27 mouse cellular contexts compared by ENCODE assay signal in genomic region chr12:73633707-73634106, GRCm38 (mm10). TPM values are rescaled to one million over a fixed set of nuclear protein-coding genes. Genes with fewer than 3 reads are reported as not detected.
DNase-seq lines count a peak whose midpoint lies in the region; ATAC-seq and TF ChIP-seq lines count a peak whose summit lies in the region.
"Had no signal": no experiment of that assay in that cellular context is flagged by ENCODE, and none has a peak within 500 bp of the region (broad histone marks: within the 10 kb centered on the region; RNA-seq: fewer than 3 reads in every experiment).

No protein-coding gene starts in this region.

- H3K27ac ChIP-seq in heart, embryonic 16.5 days (ENCODE audit: low read length), result peak overlapping the region; percentile 18; the same call in 1 of the 2 replicates
- 0 out of 2 replicates have a peak overlapping the region, but pooled peaks have one; percentile 59 for H3K27ac ChIP-seq in bone marrow macrophage, adult 2 months (ENCODE audit: insufficient read depth, low read depth, low read length)
- H3K27ac ChIP-seq in macrophage, result peak overlapping the region; percentile 65
- no peak overlapping the region for H3K27ac ChIP-seq in midbrain, embryonic 14.5 days (replicated peaks; ENCODE audit: low read depth, low read length)
- H3K27ac ChIP-seq: heart, embryonic 13.5 days; hindbrain, embryonic 13.5 days; limb, embryonic 12.5 days; liver, embryonic 15.5 days; midbrain, embryonic 12.5 days; neural tube, embryonic 15.5 days had no signal

- no peak overlapping the region for H3K4me3 ChIP-seq in heart, embryonic 16.5 days (ENCODE audit: low read length)
- no peak overlapping the region for H3K4me3 ChIP-seq in bone marrow macrophage, adult 2 months (ENCODE audit: insufficient read depth, low read length)
- no peak overlapping the region for H3K4me3 ChIP-seq in macrophage (ENCODE audit: inconsistent target)
- H3K4me3 ChIP-seq in midbrain, embryonic 14.5 days (replicated peaks; ENCODE audit: low read depth, low read length), result no peak overlapping the region
- H3K4me3 ChIP-seq: erythroblast, embryonic 14.5 days; heart, embryonic 13.5 days; hindbrain, embryonic 13.5 days; limb, embryonic 12.5 days; liver, embryonic 15.5 days; megakaryocyte, embryonic 14.5 days; midbrain, embryonic 12.5 days; neural tube, embryonic 15.5 days had no signal

- WGBS in heart, embryonic 16.5 days, result 79% methylated on average over 4 of the region's 4 CpGs
- 53% methylated on average over 4 of the region's 4 CpGs for WGBS in macrophage (ENCODE audit: missing documents)
- WGBS in midbrain, embryonic 14.5 days, result 91% methylated on average over 4 of the region's 4 CpGs

- H3K9me3 ChIP-seq in heart, embryonic 16.5 days (replicated peaks; ENCODE audit: control insufficient read depth, low read length), result no peaks in the 10 kb centered on the region
- no peaks in the 10 kb centered on the region for H3K9me3 ChIP-seq in midbrain, embryonic 14.5 days (ENCODE audit: control insufficient read depth, low read length)
- H3K9me3 ChIP-seq: heart, embryonic 13.5 days; hindbrain, embryonic 13.5 days; limb, embryonic 12.5 days; liver, embryonic 15.5 days; megakaryocyte, embryonic 14.5 days; midbrain, embryonic 12.5 days; neural tube, embryonic 15.5 days had no signal

- H3K4me2 ChIP-seq in heart, embryonic 16.5 days (ENCODE audit: low read depth, low read length), result no peak overlapping the region
- H3K4me2 ChIP-seq in midbrain, embryonic 14.5 days (ENCODE audit: low read length), result no peak overlapping the region
- H3K4me2 ChIP-seq: heart, embryonic 13.5 days; hindbrain, embryonic 13.5 days; limb, embryonic 12.5 days; liver, embryonic 15.5 days; lung, embryonic 14.5 days; midbrain, embryonic 12.5 days; neural tube, embryonic 15.5 days had no signal

- TF ChIP-seq CTCF in bone marrow macrophage, adult 2 months (IDR thresholded peaks at IDR 0.05; ENCODE audit: low read depth, low read length), result no peak

- no peaks in the 10 kb centered on the region for H3K27me3 ChIP-seq in heart, embryonic 16.5 days (ENCODE audit: control insufficient read depth, insufficient read depth, low read length)
- no peaks in the 10 kb centered on the region for H3K27me3 ChIP-seq in midbrain, embryonic 14.5 days (ENCODE audit: control insufficient read depth, insufficient read depth, low read length)
- H3K27me3 ChIP-seq: heart, embryonic 13.5 days; hindbrain, embryonic 13.5 days; limb, embryonic 12.5 days; liver, embryonic 15.5 days; midbrain, embryonic 12.5 days; neural tube, embryonic 15.5 days had no signal

- H3K4me1 ChIP-seq in heart, embryonic 16.5 days (ENCODE audit: control insufficient read depth, insufficient read depth, low read length), result peaks cover 9% of the 10 kb centered on the region; the same call in 1 of the 2 replicates
- peaks cover 52% of the 10 kb centered on the region for H3K4me1 ChIP-seq in bone marrow macrophage, adult 2 months (ENCODE audit: control insufficient read depth, insufficient read depth, low read length)
- no peaks in the 10 kb centered on the region for H3K4me1 ChIP-seq in midbrain, embryonic 14.5 days (ENCODE audit: control insufficient read depth, insufficient read depth, low read length)
- H3K4me1 ChIP-seq: hindbrain, embryonic 13.5 days; liver, embryonic 15.5 days; neural tube, embryonic 15.5 days had no signal

- peaks cover 96% of the 10 kb centered on the region for H3K79me2 ChIP-seq in macrophage (ENCODE audit: inconsistent target)

- ATAC-seq in heart, embryonic 16.5 days (replicated peaks; ENCODE audit: extremely low read depth, insufficient read depth, low FRiP score), result no peak
- ATAC-seq in midbrain, embryonic 14.5 days (ENCODE audit: low FRiP score, low TSS enrichment), result no peak
- ATAC-seq: forebrain, postnatal 0 days had no signal

- H3K9ac ChIP-seq in heart, embryonic 16.5 days (ENCODE audit: low read length), result no peak overlapping the region
- H3K9ac ChIP-seq in midbrain, embryonic 14.5 days (replicated peaks; ENCODE audit: low read length), result no peak overlapping the region
- H3K9ac ChIP-seq: forebrain, postnatal 0 days; heart, embryonic 13.5 days; hindbrain, embryonic 13.5 days; limb, embryonic 12.5 days; liver, embryonic 15.5 days; lung, embryonic 14.5 days; midbrain, embryonic 12.5 days; neural tube, embryonic 15.5 days had no signal

- DNase-seq in heart, adult 9 months (ENCODE audit: low spot score in 2 of 2), result no peak
- peak; percentile 75 for DNase-seq in CD4-positive helper T cell, adult 2 months (ENCODE audit: low read depth, low spot score)
- no peak for DNase-seq in midbrain, embryonic 14.5 days
- no peak for DNase-seq in gastrocnemius, postnatal 4 days (ENCODE audit: low spot score in 2 of 2)
- no peak for DNase-seq in cerebellum, postnatal 4 days (ENCODE audit: low spot score in 2 of 2)
- DNase-seq: adrenal gland, adult 8-10 months; cerebellum, adult 11-12 months; cerebellum, adult 9-11 months; forebrain, postnatal 0 days; heart, adult 11 months; kidney, adult 11 months; layer of hippocampus, adult 9-11 months; lung, embryonic 14.5 days; lung, postnatal 14 days; retina, postnatal 1 day; right cerebral cortex, postnatal 14 days had no signal

- no peaks in the 10 kb centered on the region for H3K36me3 ChIP-seq in heart, embryonic 16.5 days (ENCODE audit: control insufficient read depth, insufficient read depth)
- H3K36me3 ChIP-seq in macrophage (ENCODE audit: inconsistent target), result no peaks in the 10 kb centered on the region
- no peaks in the 10 kb centered on the region for H3K36me3 ChIP-seq in midbrain, embryonic 14.5 days (ENCODE audit: control insufficient read depth, insufficient read depth, low read length)
- H3K36me3 ChIP-seq: heart, embryonic 13.5 days; hindbrain, embryonic 13.5 days; limb, embryonic 12.5 days; liver, embryonic 15.5 days; midbrain, embryonic 12.5 days; neural tube, embryonic 15.5 days had no signal

- TF ChIP-seq POLR2A in bone marrow macrophage, adult 2 months (IDR thresholded peaks at IDR 0.05; ENCODE audit: borderline replicate concordance, low read depth, low read length), result no peak

RNA-seq across cellular contexts. Expression of gene Prkch, which starts 49.1 kb away (rescaled TPM):
- 12.4 and 15.2 TPM in 2 replicates for polyA plus RNA-seq in heart, embryonic 16.5 days (2015; fragmentation: Nextera tagmentation; extraction: Ambion mirVana)
- polyA plus RNA-seq in bone marrow macrophage, adult 2 months (2012; ENCODE audit: insufficient read depth, insufficient read length, missing spikeins), result 42.6 and 44.7 TPM in 2 replicates
- 100 to 1,000 TPM in 18 of 26 experiments, 10 to 100 TPM in 8; 25.8 to 187 (median 153) TPM for total RNA-seq in macrophage (2018; cell fraction: chromatin; rRNA removed)
- 10 to 100 TPM; 34.1 to 62.5 (median 56.8) TPM for total RNA-seq in macrophage (2018; cell fraction: cytosol; rRNA removed)
- total RNA-seq in macrophage (2018; cell fraction: nucleus; rRNA removed), result 100 to 1,000 TPM in 7 of 26 experiments, 10 to 100 TPM in 19; 23.4 to 142 (median 85.8) TPM
- polyA plus RNA-seq in macrophage (2018), result 34.7 to 50.3 TPM (median 37.2 TPM) in 3 replicates
- polyA plus RNA-seq in midbrain, embryonic 14.5 days (2014; fragmentation: Nextera tagmentation; extraction: Ambion mirVana), result 6.8 and 8.7 TPM in 2 replicates
- 10 to 100 TPM; 11.3 to 11.8 TPM for total RNA-seq in gastrocnemius, postnatal 4 days (2021)
